Mouse (Mus musculus): ENCODE results near the gene Klhl26.

Klhl26 gene

DNA sequence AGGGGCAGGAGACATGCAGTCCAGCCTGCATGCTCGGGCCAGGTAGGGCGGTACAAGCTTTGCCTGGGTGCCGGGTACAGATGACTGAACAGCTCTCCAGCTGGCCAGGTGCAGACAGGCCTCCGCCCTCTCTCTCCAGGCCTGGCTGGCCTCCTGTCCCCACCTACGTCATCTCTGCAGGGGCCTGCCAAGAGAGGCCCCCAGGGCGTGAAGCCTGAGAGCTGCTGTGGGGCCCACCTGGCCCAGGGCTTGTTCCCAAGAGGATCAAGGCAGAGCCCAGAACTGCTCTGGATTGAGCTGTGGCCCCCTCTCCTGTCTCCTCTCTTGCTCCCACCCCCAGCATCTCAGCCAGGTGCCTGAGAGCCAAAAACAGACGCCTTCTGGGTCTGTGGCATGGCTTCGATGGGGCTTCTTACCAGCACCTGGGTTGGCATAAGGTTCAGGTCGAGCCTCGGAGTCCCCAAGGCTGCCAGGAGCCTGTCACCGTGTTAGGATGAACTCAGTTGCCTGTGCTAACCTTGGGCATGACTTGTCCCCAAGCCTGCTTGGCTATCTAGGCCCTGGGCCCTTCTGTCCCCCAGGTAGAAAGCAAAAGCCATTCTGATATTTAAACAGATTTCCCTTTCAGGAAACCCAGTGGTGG, 70.2 kb downstream of the Klhl26 start:
- peak in 1 of 2 experiments; percentile 44 for DNase-seq

DNA sequence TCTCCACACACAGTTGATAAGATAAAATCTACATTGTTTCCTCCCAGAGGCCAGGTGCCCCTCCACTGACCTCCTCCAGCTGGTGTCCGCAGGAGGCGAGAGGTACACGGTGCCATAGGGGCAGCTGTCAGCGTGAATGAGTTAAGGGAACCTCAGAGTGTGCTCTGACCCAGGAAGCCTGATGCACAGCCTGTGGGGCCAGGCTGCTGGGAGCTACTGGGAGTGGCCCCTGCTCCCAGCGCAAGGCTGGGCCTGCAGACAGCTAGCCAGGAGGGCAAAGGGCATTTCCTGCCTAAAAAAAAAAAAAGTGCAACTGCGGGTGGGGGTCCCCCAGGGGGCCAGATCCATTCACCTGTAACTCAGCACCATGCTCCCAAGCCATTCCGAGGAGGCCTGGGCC, 71.6 kb downstream of the Klhl26 start:
- no peak for DNase-seq

DNA sequence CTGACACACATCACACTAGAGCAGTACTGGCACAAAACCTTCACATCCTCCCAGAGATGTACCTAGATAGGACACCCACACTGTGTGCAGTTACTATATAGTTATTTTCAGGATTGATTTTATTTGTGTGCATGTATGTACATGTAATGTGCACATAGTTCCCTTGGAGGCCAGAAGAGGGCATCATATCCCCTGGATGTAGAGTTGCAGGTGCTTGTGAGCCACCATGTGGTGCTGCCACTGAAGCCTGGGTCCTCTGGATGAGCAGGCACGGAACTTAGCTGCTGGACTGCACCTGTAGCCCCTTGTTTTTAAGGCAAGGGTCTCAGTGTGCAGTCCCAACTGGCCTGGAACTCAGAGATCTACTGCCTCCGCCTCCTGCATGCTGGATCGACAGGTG, 72.6 kb downstream of the Klhl26 start:
- no peak for DNase-seq

Measured in lung, adult 18-20 months (tissue).